Mouse (Mus musculus) yolk sac, embryonic 10.5 days (tissue): Measurements from ENCODE around the gene Dync2li1.
A peak's percentile ranks its signal among the peaks of the same experiment; 100 is the strongest.

Experiments used
- DNase-seq: peaks from one replicate; pipeline ENCODE4 v3.0.0-alpha.2; 2017; ENCODE audit warnings: low spot score

The Dync2li1 gene

GRCm38 (mm10) chr17:84684284-84684683 lies 58.0 kb downstream of the Dync2li1 start:
- DNase-seq: no peak

DNA sequence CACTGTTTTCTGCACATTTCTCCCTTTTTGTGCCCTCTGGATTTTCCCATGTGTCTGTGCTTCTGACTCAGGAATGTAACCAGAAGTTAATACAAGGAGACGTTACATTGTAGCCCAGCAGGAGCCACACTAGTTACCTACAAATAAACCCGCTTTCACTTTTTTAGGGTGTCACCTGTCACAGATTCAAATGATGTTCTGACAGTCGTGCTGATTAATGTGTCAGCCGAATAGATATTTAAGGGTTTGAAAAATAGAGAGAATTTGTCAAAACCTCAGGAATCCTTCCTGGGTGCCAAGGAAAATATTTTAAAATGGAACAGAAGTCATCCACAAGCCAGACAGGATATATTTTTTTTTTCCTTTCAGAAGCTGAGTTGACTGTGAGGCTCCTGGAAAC lies 59.0 kb downstream of the Dync2li1 start:
- DNase-seq: no peak

GRCm38 (mm10) chr17:84687994-84688393 lies 61.7 kb downstream of the Dync2li1 start:
- no peak for DNase-seq

DNA sequence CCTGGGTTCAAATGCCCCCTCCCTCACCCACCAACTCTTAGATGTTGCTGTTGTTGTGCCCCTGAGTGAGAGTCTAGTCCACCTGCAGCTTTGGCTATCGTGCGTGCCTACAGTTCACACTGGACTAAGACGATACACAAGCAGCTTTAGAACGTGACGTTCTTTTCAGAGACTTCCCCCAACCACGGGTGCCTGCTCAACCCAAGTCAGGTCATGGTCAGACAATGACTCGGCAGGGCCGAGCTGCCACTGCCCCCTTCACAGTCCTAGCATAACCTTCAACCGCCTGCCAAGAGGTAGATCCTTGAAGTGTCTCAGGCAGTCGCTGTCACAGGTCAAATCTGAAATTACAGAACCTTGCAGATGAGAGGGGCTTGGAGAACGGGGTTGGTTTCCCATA lies 62.5 kb downstream of the Dync2li1 start:
- DNase-seq: no peak

- DNase-seq: peak; percentile 53
Measured at GRCm38 (mm10) chr17:84689316-84689715, 63.0 kb downstream of the Dync2li1 start.

DNA sequence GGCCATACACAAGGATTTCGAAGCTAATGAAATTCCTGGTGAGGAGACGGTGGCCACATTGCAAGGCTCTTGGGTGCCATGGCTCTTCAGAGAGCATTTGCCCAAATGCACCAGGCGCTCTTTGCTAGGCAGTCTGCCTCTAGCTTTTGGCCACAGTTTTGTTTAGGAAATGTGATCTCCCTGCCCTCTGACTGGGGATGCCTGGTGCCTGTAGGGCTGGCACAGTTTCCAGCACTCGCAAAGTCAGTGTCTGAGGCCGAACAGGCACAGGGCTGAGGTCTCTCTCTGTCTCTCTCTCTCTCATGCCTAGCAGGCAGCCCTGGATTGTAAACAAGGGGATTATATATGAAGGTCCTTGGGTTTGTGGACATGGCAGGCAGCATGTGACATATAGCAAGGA lies 63.8 kb downstream of the Dync2li1 start:
- DNase-seq: no peak

DNA sequence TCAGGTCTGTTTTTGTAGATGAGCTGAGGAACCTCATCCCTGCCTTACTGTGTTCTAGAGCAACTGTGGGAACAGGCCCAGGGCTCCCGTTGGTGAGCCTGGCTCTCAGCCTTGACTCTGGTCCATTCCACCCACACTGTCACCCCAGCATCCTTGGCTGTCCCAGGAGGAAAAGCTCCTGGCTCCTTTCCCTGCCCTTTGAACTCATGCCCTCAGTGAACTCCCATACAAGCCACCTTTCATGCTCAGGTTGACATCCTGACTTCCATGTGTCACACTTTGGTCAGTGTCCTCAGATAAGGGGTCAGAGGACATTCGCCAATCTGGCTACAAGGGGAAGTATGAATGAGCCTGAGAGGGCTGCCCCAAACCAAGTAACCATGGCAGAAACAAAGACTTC lies 67.4 kb downstream of the Dync2li1 start:
- no peak for DNase-seq

DNA sequence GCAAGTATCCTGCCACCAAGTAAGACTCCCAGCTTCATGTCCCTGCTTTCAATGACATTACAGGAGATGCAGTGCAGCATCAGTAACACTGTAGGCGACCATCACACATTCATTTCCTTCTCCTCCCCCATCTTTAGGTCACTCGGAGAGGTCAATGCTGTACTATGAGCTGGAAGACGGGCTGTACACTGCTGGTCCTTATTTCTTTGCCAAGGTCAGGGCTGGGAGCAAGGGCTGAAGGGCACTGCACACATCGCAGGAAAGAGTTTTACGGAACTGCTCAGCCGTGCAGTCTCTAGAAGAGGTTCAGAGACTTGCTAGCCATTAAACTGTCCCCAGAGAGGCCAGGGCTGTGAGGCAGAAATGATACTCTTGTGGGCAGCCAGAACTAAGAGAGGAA lies 70.2 kb downstream of the Dync2li1 start:
- no peak for DNase-seq

GRCm38 (mm10) chr17:84698727-84699126 lies 72.4 kb downstream of the Dync2li1 start:
- peak; percentile 60 for DNase-seq
